Mouse (Mus musculus) urinary bladder, postnatal 14 days (tissue): ENCODE results near the gene Hspa1a.
A peak's percentile ranks its signal among the peaks of the same experiment; 100 is the strongest.
"Not testable (repeated sequence)": the region's sequence is repeated elsewhere in the genome, so short reads cannot be mapped to it uniquely, and the experiment has no call there.

ENCODE experiments used
- DNase-seq: peaks from one replicate; pipeline ENCODE4 v3.0.0; 2021; ENCODE audit warnings: low spot score

The Hspa1a gene

DNA sequence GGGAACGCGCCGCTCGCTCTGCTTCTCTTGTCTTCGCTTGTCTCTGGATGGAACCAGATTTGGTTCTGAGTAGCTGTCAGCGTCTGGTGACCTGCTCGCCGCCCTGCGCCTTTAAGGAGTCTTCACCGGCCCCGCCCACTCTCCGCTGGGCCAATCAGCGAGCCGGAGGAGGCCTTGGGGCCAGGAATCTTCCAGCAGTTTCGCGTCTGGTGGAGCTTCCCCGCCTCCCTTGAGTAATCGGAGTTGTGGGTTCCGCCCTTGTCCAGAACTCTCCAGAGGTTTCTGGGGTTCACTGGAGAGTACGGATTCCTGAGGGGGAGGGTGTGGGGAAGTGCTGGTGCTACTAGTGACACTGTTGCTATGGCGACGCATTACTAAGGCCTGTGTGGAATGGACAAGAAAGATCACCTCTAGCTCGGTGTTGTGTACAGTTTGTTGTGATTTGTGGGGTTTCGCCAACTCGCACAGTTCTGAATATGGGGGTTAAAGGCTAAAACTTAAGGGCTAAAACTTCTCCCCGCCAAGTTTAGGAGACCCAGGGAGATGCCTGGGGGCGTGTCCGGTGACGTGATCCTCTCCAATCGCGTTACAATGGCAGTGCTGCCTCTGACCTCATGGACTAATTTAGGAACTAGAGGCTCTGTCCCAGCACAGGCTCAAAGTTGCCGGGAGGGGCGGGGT lies at the start of gene Hspa1a, which contains the start of gene Hspa1l:
Hspa1a (minus strand) TSS at position 88 of the 681 bp plus-strand sequence.
Hspa1l (plus strand) TSS at position 635 of the 681 bp plus-strand sequence.
- DNase-seq: peak; percentile 82

DNA sequence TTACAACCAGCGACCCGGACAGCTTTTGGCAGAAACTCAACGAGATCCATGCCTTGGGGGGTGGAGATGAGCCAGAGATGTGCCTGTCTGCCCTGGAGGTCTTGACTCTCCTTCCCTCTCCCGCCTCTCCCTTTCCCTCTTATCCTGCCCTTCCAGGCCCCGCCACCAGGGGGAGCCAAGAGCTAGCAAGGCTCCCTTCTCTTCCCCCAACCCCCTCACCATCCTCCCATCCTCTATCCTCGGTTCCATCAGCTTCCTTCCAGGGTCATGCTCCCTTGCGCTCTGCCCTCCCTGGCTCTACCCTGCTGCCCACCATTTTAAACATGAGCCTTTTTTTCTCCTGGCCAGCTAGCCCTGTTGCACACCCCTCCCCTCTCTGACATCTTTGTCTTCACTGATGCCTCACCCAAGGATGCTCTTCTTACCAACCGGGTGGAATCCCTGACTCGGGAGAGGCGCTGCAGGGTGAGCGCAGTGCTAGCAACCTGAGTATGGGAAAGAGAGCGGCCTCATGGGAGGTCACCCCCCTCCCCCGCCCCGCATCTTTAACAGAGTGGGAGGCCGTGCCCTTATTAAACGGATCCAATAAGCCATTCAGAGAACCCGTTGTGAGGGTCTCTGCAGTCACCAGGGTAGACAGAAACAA lies 49.3 kb upstream of the Hspa1a start:
- peak; percentile 89 for DNase-seq

DNA sequence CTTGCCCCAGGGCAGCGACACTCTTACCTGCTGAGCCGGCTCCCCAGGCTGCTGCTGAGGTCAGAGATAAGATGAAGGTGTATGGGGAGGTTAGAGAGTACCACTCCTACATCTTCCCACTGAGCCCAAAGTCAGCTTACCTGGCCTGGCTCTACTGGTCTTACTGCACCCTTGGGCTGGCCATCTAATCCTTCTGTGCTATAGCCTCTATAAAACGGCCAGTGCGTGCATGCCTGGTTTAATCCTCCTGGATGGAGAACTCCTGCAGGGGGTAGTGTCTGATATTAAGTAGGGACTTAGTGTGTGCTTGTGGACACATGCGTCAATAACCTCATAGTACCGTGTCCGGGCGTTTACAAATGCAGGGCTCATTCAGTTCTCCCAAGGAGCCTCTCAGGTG lies 48.6 kb upstream of the Hspa1a start:
- no peak for DNase-seq

DNA sequence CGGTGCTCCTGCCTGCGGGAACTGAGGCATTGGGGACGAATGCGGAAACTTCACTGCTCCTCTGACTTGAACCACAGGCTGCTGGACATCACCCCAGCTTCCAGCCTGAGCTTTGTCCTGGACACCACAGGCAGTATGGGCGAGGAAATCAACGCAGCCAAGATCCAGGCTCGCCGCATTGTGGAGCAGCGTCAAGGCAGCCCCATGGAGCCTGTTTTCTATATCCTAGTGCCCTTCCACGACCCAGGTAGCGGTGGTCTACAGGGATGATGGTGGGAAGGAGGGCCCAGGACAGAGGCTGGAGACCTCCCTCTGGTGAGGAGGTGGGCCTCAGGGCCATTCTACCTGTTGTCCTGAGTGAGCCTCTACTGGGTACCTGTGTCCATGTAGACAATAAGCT lies 47.9 kb upstream of the Hspa1a start:
- no peak for DNase-seq

DNA sequence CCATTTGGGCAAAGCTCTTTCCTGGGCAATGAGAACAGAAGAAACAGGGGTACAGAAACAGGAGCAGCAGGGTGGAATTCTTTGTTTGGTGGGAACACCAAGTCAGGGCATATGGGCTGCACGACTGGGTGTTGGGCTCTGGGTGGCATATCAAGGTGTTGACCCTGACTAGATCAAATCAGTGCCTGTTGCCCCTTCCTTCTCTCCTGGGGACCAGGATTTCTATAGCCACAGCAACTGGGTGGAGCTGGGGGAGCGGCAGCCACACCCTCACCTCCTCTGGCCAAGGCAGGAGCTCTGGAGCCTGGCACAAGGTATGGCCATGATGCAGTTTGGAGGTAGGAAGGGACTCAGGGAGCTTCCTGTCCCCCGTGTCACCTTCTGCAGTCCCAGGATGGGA lies 46.2 kb upstream of the Hspa1a start:
- DNase-seq: no peak

DNA sequence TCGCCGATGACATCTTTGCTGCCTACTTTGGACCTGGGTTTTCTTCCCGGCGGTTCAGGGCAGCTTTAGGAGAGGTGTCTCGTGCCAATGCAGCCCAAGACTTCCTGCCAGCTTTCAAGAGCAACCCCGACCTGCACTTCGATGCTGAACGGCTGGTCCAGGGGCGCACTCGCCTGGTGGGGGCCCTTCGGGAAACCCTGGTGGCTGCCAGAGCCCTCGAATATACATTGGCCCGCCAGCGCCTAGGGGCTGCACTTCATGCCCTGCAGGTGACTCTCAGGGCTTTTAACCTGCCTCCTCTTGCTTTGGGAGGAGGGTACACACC lies 45.7 kb upstream of the Hspa1a start:
- no peak for DNase-seq

DNA sequence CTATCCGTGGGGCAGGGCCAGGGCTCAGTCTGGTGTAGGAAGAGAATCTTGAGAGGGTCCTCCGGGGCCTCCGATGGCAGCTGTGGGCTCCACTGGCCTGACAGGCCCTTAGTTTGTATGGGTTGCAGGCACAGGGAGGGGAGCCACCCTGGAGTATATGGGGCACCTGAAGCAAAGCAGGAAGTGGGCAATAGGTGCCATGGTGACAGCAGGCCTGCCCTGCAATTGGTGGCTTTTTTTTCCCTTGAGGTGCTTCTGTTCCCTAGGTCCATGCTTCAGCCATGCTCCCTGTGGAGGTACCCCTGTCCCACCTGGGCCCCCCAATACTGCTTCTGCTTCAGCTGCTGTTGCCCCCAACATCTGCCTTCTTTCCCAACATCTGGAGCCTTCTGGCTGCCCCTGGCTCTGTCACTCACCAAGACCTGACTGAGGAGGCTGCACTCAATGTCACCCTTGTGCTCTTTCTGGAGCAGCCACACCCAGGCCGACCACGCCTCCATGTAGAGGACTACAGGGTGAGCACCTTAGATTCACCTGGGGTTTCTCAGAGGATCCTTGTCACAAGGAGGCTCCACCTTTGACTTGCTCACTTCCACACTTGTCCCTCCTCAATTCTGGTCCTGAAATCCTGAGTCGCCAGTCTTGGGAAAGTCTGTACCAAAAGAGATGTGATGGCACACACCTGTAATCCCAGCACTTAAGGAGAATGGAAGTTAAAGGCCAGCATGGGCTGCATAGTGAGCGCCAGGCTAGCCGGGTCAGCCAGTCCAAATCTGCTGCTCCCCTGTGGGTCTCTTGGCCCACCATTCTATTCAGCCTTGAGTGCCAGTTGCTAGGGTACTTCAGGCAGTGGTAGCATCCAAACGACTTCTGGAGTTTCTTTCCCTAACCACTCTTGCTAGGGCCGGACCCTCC lies 45.1 kb upstream of the Hspa1a start:
- no peak for DNase-seq

DNA sequence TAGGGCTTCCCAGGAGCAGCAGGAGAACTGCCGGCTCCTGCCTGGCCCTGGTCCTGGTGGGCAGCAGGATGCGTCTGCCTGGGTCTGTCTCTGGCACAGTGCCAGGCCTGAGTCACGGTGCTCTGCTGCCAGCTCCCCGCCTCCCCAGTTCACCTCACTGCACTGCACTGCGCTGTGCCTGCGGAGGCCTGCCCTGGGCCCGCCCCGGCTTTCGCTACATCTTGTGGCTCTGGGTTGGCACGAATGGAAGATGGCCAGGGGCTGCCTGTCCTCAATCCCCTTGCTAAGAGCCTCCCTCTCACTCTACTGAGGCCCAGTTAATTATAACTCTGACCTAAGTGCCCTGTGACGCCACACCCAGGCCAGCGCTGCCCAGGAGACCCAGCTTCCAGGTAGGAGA lies 44.4 kb upstream of the Hspa1a start, which contains the start of gene Vwa7:
Vwa7 (plus strand) TSS at position 204 of the 400 bp plus-strand sequence.
- peak; percentile 72 for DNase-seq

DNA sequence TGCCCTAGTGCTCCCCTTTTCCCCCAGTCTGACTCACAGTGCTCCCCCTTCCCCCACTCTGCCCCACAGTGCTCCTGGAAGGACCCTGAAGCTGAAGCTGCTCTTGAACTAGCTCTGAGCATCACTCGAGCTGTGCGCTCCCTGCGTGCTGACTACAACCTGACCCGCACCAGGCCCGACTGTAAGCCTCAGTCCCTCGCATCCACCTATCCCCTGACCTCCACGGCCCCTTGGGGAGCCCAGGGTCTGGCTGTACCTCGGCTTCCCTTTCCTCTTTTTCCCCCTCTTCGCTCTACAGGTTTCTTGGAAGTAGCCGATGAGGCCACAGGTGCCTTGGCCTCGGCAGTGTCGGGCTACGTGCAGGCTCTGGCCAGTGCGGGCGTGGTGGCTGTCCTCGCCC lies 43.3 kb upstream of the Hspa1a start:
- DNase-seq: no peak

DNA sequence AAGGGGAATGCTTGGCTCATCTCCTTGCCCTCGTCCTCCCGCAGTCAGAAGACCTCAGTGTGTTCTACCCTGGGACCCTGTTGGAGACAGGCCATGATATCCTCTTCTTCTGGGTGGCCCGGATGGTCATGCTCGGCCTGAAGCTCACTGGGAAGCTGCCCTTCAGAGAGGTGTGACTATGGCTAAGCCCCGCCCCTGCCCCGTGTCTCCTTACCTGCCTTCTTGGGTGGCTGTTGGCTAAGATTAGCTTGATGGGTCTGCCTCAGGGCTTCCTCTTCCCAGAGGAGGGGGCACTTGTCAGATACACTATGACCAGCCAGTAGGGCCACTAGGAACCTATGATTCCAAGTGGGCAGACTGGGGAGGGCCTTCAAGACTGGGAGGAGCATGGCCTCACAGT lies 41.3 kb upstream of the Hspa1a start:
- DNase-seq: no peak

DNA sequence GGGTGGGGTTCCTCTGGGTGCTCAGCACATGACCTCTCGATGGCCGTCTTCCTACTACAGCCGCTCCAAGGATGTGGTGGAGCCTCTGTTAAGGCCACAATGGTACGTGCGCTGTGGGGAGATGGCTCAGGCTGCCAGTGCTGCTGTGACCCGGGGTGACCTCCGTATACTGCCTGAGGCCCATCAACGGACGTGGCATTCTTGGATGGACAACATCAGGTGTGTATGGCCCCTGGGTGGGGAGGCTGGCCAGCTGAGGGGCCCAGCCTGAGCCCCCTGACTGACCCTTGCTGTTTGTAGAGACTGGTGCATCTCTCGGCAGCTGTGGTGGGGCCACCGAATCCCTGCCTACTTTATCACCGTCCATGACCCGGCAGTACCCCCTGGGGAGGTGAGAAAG lies 40.5 kb upstream of the Hspa1a start:
- DNase-seq: no peak

DNA sequence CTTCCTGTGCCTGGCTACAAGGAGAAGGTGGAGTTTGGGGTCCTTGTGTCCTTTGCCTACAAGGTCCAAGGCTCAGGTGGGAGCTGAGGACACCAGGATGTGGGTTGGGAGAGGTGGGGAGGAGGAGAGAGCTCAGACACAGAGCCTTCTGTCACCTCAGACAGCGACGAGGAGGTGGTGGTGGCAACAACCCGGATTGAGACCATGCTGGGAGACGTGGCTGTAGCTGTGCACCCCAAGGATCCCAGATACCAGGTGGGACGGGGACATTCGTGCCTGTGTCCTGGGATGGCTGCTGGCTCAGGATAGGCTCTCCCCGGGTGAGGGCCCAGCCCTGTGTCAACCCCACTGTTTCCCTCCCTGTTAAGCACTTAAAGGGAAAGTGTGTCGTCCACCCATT lies 39.5 kb upstream of the Hspa1a start:
- DNase-seq: no peak

DNA sequence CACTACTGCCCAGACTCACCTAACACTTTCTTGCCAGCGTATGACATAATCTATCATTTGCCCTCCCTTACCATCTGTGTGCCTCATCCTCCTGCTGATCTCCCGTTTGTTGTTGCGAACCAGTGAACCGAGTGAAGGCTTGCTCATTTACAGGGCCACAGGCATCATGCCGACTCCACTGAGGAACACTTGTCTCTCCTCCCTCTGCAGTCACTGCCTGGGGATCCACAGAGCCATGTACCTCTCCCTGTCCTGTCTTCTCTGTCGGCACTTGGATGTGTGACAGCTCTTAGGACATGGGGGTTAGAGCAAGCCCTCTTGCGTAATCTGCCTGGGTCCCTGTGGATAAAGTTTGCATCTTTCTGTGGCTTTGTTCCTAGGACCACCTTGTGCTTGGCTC lies 37.6 kb upstream of the Hspa1a start:
- DNase-seq: no peak

DNA sequence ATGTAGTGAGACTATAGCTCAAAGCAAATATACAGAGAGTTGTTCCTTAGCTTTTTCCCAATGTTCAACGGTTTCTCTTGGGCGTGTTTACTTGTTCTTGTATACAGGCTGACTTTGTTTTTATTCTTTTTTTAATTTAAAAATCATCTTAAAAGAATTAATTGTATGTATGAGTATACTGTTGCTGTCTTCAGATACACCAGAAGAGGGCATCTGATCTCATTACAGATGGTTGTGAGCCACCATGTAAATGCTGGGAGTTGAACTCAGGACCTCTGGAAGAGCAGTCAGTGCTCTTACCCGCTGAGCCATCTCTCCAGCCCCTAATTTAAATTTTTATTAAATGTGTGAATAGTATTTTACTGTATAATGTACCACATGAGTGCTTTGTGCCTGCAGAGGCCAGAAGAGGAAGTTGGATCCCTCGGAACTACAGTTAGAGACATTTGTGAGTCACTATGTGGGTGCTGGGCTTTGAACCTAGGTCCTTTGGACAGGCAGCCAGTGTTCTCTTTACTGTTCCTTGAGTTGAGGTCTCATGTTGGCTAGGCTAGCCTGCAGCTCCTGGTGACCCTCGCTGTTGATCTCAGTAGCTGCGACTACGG lies 35.5 kb upstream of the Hspa1a start:
- no peak for DNase-seq

DNA sequence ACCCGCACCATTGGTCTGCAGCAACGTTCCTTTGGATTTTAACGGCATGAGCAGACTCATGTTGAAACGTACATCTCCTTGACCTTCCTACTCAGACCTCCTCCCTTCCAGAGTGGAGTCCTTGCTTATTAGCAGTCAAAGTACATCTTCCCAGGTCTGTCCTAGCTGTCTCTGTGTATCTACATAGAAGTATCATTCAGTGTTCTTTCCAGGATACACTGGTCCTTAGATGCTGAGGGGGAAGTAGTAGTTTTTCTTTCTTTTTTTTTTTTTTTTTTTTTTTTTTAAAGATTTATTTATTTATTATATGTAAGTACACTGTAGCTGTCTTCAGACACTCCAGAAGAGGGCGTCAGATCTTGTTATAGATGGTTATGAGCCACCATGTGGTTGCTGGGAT lies 33.9 kb upstream of the Hspa1a start:
- not testable (repeated sequence) for DNase-seq

DNA sequence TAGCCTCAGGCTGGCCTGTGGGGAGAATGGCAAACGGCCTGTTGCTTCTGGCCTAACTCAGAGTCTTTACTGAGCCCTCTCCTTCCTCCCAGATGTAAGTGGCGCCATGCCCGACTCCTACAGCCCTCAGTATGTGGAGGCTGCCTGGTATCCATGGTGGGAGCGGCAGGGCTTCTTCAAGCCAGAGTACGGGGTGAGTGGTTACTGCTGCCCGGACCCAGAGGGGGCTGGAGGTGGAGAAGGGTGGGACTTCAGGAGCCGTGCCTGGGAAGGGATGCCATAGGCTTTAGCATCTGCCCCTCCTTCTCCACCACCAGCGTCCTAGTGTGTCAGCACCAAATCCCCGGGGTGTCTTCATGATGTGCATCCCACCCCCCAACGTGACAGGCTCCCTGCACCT lies 33.2 kb upstream of the Hspa1a start:
- no peak for DNase-seq

DNA sequence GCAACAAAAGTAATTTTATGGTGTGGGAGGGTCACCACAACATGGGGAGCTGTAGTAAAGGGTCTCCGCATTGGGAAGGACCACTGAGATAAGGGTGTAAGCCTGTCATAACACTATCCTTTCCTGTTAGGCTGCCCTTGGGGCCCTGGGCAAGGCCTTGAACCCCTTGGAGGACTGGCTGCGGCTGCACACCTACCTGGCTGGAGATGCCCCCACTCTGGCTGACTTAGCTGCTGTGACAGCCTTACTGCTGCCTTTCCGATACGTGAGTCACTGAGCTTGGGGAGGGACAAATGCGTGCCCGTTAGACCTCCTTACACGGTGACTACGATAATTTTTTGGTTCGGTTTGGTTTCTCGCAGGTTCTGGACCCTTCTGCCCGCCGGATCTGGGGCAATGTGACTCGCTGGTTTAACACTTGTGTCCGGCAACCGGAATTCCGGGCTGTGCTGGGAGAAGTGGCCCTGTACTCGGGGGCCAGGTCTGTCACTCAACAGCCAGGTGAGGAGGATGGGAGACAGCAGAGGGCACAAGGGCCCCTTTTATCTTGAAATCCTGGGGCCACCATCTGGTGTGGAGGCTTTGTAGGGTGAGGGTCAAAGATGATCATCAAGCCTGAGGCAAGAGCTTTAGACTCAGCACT lies 32.2 kb upstream of the Hspa1a start:
- DNase-seq: no peak

DNA sequence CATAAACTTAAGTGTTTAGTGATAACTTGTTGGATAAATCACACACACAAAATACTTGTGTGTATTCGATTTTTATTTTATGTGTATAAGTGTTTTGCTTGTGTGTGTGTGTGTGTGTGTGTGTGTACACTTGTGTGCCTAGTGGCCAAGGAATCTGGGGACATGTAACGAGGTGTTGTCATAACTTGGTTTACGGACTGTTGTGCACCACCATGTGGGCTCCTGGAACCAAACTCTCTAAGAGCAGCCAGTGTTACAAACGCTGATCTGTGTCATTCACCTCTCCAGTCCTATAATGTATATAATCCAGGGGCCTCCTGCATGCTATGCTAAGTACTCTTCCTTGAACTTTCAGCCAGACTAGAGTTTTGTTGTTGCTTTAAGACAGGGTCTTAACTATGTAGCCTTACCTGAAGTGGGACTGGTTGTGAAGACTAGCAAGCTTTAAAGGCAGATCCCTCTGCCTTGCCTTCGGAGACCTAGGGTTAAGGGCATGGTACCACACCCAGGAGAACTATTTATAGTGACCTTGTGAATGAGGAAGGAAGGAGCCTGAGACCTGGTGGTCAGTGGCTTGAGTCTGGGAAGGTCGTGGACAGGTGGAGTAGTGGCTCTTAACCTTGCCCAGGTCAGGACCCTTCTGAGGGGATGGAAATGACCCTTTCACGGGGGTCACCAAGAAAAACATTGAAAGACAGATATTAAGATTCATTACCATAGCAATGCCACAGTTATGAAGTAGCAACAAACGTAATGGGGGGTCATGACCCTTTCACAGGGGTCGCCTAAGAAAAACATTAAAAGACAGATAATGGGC lies 31.3 kb upstream of the Hspa1a start:
- no peak for DNase-seq

DNA sequence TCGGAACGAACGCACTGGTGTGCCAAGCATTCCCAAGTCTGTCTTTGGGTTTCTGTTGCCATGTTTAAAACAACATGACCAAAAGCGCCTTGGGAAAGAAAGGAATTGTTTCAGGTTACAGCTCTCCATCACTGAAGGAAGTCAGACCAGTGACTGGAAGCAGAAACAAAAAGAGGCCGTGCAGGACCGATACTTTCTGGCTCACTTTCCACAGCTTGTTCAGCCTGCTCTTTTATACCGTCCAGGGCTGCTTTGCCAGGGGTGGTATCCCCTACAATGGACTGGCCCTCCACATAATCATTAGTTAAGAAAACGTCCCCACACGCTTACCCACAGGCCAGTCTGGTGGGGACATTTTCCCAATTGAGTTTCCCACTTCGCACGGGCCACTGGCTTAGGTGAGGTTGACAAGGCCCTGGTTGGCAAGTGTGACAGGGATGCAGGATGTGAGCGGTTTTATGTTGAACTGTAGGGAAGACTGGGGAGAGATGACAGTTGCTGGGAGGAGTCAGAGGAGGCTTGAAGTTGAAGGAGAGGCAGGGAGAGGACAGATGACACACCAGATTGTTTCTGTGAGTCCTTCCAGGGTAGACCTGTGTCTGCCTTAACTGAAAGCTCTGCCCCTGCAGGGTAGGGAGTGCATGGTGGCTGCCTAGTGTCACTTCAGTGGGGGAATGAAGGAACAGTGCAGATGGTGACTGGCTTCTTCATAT lies 30.4 kb upstream of the Hspa1a start:
- DNase-seq: no peak

DNA sequence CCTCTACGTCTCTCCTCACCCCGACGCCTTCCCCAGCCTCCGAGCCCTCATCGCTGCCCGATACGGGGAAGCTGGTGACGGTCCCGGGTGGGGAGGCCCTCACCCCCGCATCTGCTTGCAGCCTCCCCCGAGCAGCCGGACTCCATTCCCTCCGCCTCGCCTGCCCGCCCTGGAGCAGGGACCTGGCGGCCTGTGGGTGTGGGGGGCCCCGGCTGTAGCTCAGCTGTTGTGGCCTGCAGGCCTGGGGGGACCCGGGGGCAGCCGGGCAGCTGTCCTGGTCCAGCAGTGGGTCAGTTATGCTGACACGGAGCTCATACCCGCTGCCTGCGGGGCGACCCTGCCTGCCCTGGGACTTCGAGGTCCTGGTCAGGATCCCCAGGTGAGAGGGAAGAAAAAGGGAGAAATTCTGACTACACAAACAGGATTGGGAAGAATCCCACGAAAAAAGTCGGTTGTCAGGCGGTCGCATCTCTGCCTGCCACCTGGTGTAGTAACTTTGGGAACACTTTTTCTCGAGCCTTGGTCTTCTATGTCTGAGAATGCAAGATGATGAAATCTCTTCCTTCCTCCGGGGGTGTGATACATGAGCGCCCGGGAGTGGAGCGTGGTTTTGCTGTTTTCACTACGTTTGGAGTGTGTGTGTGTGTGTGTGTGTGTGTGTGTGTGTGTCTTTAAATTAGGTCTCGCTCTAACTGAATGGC lies 29.6 kb upstream of the Hspa1a start:
- no peak for DNase-seq
